Mouse (Mus musculus): ENCODE measurements around the gene Cdiptos.
A peak's percentile ranks its signal among the peaks of the same experiment; 100 is the strongest.

GRCm38 (mm10) chr7:126950647-126951615, 25.0 kb downstream of the Cdiptos start:
- TF ChIP-seq CTCF (IDR thresholded peaks at IDR 0.05; ENCODE audit: extremely low read depth, insufficient read depth, low read length): no peak
- TF ChIP-seq POLR2A (IDR thresholded peaks at IDR 0.05; ENCODE audit: extremely low read depth, insufficient read depth, low read length): 0 out of 2 replicates have a peak, but pooled peaks have one; percentile 12

Measured in cortical plate, adult 2 months (tissue).